Mouse (Mus musculus) C2C12 (cell line): Measurements from ENCODE around the gene Arhgef18. TPM values are rescaled to one million over a fixed set of nuclear protein-coding genes. Genes with fewer than 3 reads are reported as not detected.

ENCODE experiments used
- H3K27me3 ChIP-seq: one replicate; pipeline ENCODE4 v1.6.1; 2011; ENCODE audit not compliant: control insufficient read depth, insufficient read depth, insufficient read length
- H3K36me3 ChIP-seq: one replicate; pipeline ENCODE4 v1.6.1; 2011; ENCODE audit not compliant: control insufficient read depth, insufficient read depth
- H3K4me3 ChIP-seq: one replicate; pipeline ENCODE4 v1.5.1; 2011; ENCODE audit warnings: mild to moderate bottlenecking, control low read depth; ENCODE audit not compliant: poor library complexity, insufficient read depth, severe bottlenecking
- H3K79me2 ChIP-seq: one replicate; pipeline ENCODE4 v1.6.1; 2011; ENCODE audit not compliant: control insufficient read depth, insufficient read depth
- H3K79me3 ChIP-seq: one replicate; pipeline ENCODE4 v1.6.1; 2011; ENCODE audit warnings: low read depth, control low read depth
- H3ac ChIP-seq: one replicate; pipeline ENCODE3; 2011; ENCODE audit warnings: low read depth; ENCODE audit not compliant: control insufficient read depth, insufficient read length
- CEBPB ChIP-seq: IDR thresholded peaks from one replicate; pipeline ENCODE4 v1.6.1; 2011; ENCODE audit warnings: low read depth, mild to moderate bottlenecking, control low read depth, moderate library complexity
- CTCF ChIP-seq: IDR thresholded peaks from one replicate; pipeline ENCODE4 v1.5.1; 2011; ENCODE audit not compliant: control insufficient read depth, insufficient read depth, insufficient read length
- FOSL1 ChIP-seq: IDR thresholded peaks from one replicate; pipeline ENCODE4 v1.8.0; 2011; ENCODE audit warnings: mild to moderate bottlenecking, low read length; ENCODE audit not compliant: poor library complexity, insufficient read depth, severe bottlenecking
- MAX ChIP-seq: IDR thresholded peaks from one replicate; pipeline ENCODE4 v1.6.1; 2011; ENCODE audit warnings: mild to moderate bottlenecking, control low read depth
- MYOD1 ChIP-seq: IDR thresholded peaks from one replicate; pipeline ENCODE4 v1.6.1; 2011; ENCODE audit warnings: low read depth; ENCODE audit not compliant: control insufficient read depth, insufficient read length
- MYOG ChIP-seq: IDR thresholded peaks from one replicate; pipeline ENCODE4 v1.6.1; 2011; ENCODE audit not compliant: control insufficient read depth, insufficient read length; ENCODE audit errors: extremely low read depth
- USF1 ChIP-seq: IDR thresholded peaks from one replicate; pipeline ENCODE4 v1.6.1; 2011; ENCODE audit warnings: low read depth, mild to moderate bottlenecking, control low read depth, moderate library complexity
- polyA plus RNA-seq: library from polyadenylated mRNA; unstranded; fragments of >200 nt; fragmentation: generic; extraction: Trizol; gene quantifications from one replicate; pipeline ENCODE4 v1.2.1, GENCODE M21; 2012; ENCODE audit warnings: missing spikeins

Arhgef18 gene
- polyA plus RNA-seq, 1 experiment = 18.4 TPM

GRCm38 (mm10) chr8:3397597-3397996 is 4.8 kb downstream of the Arhgef18 start:
- H3K4me3 ChIP-seq = no peak overlapping the region
- H3ac ChIP-seq = no peak overlapping the region
- H3K36me3 ChIP-seq = peaks cover 38% of the 10 kb centered on the region
- peaks cover 100% of the 10 kb centered on the region for H3K79me2 ChIP-seq
- H3K79me3 ChIP-seq = peaks cover 73% of the 10 kb centered on the region
- no peaks in the 10 kb centered on the region for H3K27me3 ChIP-seq
- TF ChIP-seq CEBPB = no peak
- no peak for TF ChIP-seq CTCF
- no peak for TF ChIP-seq MYOD1
- no peak for TF ChIP-seq USF1
- TF ChIP-seq MAX = no peak
- TF ChIP-seq MYOG = no peak
- TF ChIP-seq FOSL1 = no peak

- Histone ChIP-seq H3ac (no peak overlapping the region), H3K36me3 (peaks cover 42% of the 10 kb centered on the region), H3K79me3 (peaks cover 62% of the 10 kb centered on the region), H3K4me3 (no peak overlapping the region), H3K27me3 (no peaks in the 10 kb centered on the region), H3K79me2 (peaks cover 99% of the 10 kb centered on the region)
- no peak for TF ChIP-seq MYOG
- no peak for TF ChIP-seq USF1
Observed at GRCm38 (mm10) chr8:3400509-3400908, 7.7 kb downstream of the Arhgef18 start.

GRCm38 (mm10) chr8:3407417-3407816 is 14.6 kb downstream of the Arhgef18 start:
- Histone ChIP-seq H3K79me3 (peaks cover 38% of the 10 kb centered on the region), H3K36me3 (peaks cover 10% of the 10 kb centered on the region), H3ac (no peak overlapping the region), H3K4me3 (no peak overlapping the region), H3K27me3 (no peaks in the 10 kb centered on the region), H3K79me2 (peaks cover 89% of the 10 kb centered on the region)
- TF ChIP-seq CEBPB (no peak), CTCF (no peak), USF1 (no peak), MYOG (no peak)

GRCm38 (mm10) chr8:3411085-3411484 is 18.3 kb downstream of the Arhgef18 start:
- Histone ChIP-seq H3K36me3 (peaks cover 6% of the 10 kb centered on the region), H3K27me3 (no peaks in the 10 kb centered on the region), H3ac (no peak overlapping the region), H3K4me3 (no peak overlapping the region), H3K79me3 (peaks cover 46% of the 10 kb centered on the region), H3K79me2 (peaks cover 85% of the 10 kb centered on the region)
- TF ChIP-seq FOSL1 (no peak), MYOD1 (no peak), CEBPB (no peak), MYOG (no peak), CTCF (no peak), USF1 (no peak), MAX (no peak)

- Histone ChIP-seq H3K27me3 (no peaks in the 10 kb centered on the region), H3K79me2 (peaks cover 85% of the 10 kb centered on the region), H3ac (no peak overlapping the region), H3K36me3 (no peaks in the 10 kb centered on the region), H3K79me3 (peaks cover 41% of the 10 kb centered on the region), H3K4me3 (no peak overlapping the region)
- TF ChIP-seq MYOG = no peak
- TF ChIP-seq MYOD1 = peak; percentile 74
- TF ChIP-seq CTCF = no peak
- TF ChIP-seq CEBPB = peak; percentile 91
- no peak for TF ChIP-seq USF1
- TF ChIP-seq MAX = peak; percentile 34
- peak; percentile 53 for TF ChIP-seq FOSL1
Observed at GRCm38 (mm10) chr8:3411901-3412301, 19.1 kb downstream of the Arhgef18 start.

GRCm38 (mm10) chr8:3412816-3413215 is 20.0 kb downstream of the Arhgef18 start:
- Histone ChIP-seq H3K4me3 (no peak overlapping the region), H3K79me2 (peaks cover 85% of the 10 kb centered on the region), H3K36me3 (no peaks in the 10 kb centered on the region), H3K79me3 (peaks cover 40% of the 10 kb centered on the region), H3ac (no peak overlapping the region), H3K27me3 (no peaks in the 10 kb centered on the region)
- TF ChIP-seq MYOD1 = peak; percentile 6
- no peak for TF ChIP-seq USF1
- TF ChIP-seq CTCF = no peak
- TF ChIP-seq FOSL1 = peak; percentile 51
- no peak for TF ChIP-seq MYOG
- no peak for TF ChIP-seq MAX
- no peak for TF ChIP-seq CEBPB
